Mouse (Mus musculus): ENCODE data around the gene Fgfrl1.

- TF ChIP-seq CTCF (IDR thresholded peaks at IDR 0.05): no peak
- no peak for TF ChIP-seq EP300 (IDR thresholded peaks at IDR 0.05)
Measured at GRCm38 (mm10) chr5:108697341-108697753, 5.2 kb downstream of the Fgfrl1 start.

Measured in lung, postnatal 0 days (tissue).